Mouse (Mus musculus) heart, postnatal 0 days (tissue): ENCODE measurements around the gene Arhgap11a. TPM values are rescaled to one million over a fixed set of nuclear protein-coding genes. Genes with fewer than 3 reads are reported as not detected.

Experiments
- ATAC-seq: fragments of 200-750 bp; cut with Nextera tagmentation; 2 replicates; pipeline ENCODE4 v1.8.0; 2017; ENCODE audit warnings: low read depth, moderate number of reproducible peaks, moderate library complexity; ENCODE audit not compliant: insufficient read depth
- DNase-seq: peaks from one replicate; pipeline ENCODE4 v3.0.0-alpha.2; 2016; ENCODE audit warnings: low spot score
- H3K27ac ChIP-seq: fragments of 300-500 bp; sonication (generic); 2 replicates; pipeline ENCODE4 v1.5.1; 2014; ENCODE audit warnings: low read depth, mild to moderate bottlenecking
- H3K27me3 ChIP-seq: fragments of 300-500 bp; sonication (generic); 2 replicates; pipeline ENCODE4 v1.6.1; 2014; ENCODE audit warnings: low read length, mixed read lengths; ENCODE audit not compliant: control insufficient read depth, insufficient read depth
- H3K36me3 ChIP-seq: fragments of 300-500 bp; sonication (generic); replicated peaks from 2 replicates; pipeline ENCODE4 v1.6.1; 2014; ENCODE audit warnings: low read length, mixed read lengths; ENCODE audit not compliant: control insufficient read depth, insufficient read depth
- H3K4me1 ChIP-seq: fragments of 300-500 bp; sonication (generic); 2 replicates; pipeline ENCODE4 v1.6.1; 2014; ENCODE audit warnings: antibody characterized with exemption; ENCODE audit not compliant: control insufficient read depth, insufficient read depth
- H3K4me2 ChIP-seq: fragments of 300-500 bp; sonication (generic); 2 replicates; pipeline ENCODE4 v1.6.1; 2014; ENCODE audit warnings: low read depth, mild to moderate bottlenecking, low read length, moderate library complexity
- H3K4me3 ChIP-seq: fragments of 300-500 bp; sonication (generic); 2 replicates; pipeline ENCODE4 v1.5.1; 2014; ENCODE audit warnings: low read depth, low read length
- H3K9ac ChIP-seq: fragments of 300-500 bp; sonication (generic); replicated peaks from 2 replicates; pipeline ENCODE4 v1.6.1; 2014; ENCODE audit warnings: low read depth, low read length, mixed read lengths
- H3K9me3 ChIP-seq: fragments of 300-500 bp; sonication (generic); replicated peaks from 2 replicates; pipeline ENCODE4 v1.6.1; 2016; ENCODE audit warnings: low read length; ENCODE audit not compliant: control insufficient read depth
- CTCF ChIP-seq: IDR thresholded peaks from 2 replicates; pipeline ENCODE4 v1.5.1; 2016; ENCODE audit warnings: antibody characterized with exemption, control low read depth, low read depth
- EP300 ChIP-seq: IDR thresholded peaks from 2 replicates; pipeline ENCODE4 v1.6.1; 2016; ENCODE audit warnings: antibody characterized with exemption, low read depth
- WGBS: fragments of 180-500 bp; shearing (Covaris S2); extraction: QIAGEN DNeasy Blood & Tissue Kit; methylation state at CpG from one replicate; pipeline ENCODE4 v1.1.7; 2014; 5-methylcytosine and 5-hydroxymethylcytosine counted together
- polyA plus RNA-seq: library from polyadenylated mRNA; unstranded; fragments of >200 nt; fragmentation: Nextera tagmentation; extraction: Ambion mirVana; gene quantifications from 2 replicates; pipeline ENCODE4 v1.2.1, GENCODE M21; 2015
- total RNA-seq: library from RNA; depleted of rRNA; stranded (reverse); fragments of >200 nt; gene quantifications from 2 replicates; pipeline ENCODE4 v1.2.3, GENCODE M21; 2014; ENCODE audit warnings: low replicate concordance; rRNA removed

Arhgap11a gene
- total and polyA plus RNA-seq, 2 experiments from 2014 or later, result 3.3 to 7.9 TPM

DNA sequence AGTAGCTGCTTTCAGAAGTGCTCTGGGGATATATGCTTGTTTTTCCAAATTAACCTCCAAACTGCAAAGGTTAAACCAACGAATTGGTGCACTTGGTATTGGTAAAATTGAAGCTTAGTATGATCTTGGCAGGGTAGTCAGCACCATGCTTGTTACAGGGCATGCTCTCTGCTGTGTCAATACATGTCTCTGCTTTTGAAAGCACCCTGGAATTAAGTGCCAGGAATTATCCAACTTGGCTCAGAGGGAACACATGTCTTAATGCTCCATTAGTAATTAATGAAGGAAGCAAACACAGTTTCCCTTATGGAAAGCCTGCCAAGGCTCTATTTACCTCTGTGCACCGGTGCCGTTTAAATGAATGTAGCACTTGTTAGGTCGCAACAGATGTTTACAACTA, 53.3 kb downstream of the Arhgap11a start:
- Histone ChIP-seq H3K9ac (no peak overlapping the region), H3K4me2 (no peak overlapping the region), H3K36me3 (no peaks in the 10 kb centered on the region), H3K9me3 (no peaks in the 10 kb centered on the region), H3K4me1 (no peaks in the 10 kb centered on the region), H3K4me3 (no peak overlapping the region), H3K27ac (no peak overlapping the region), H3K27me3 (no peaks in the 10 kb centered on the region)
- no peak for TF ChIP-seq CTCF
- ATAC-seq (no peak), DNase-seq (no peak)
- 80% methylated on average over 4 of the region's 4 CpGs for WGBS

DNA sequence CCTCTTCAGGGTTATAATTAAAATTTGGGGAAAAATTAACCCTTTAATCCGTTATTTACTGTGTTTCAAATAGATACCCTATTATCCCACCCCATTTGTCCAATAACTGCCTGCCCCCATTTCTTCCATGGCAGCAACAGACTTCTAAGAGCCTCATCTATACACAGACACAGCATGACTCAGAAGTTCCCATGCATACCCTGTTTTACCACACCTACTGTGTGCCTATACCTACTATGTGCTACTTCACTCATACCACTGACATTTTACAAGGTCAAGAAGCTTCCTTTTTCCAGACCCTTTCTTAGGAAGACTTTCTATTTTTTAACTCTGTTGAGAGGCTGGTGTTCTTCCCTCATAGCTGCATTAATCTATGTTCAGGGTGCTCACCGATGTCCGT, 54.9 kb downstream of the Arhgap11a start:
- H3K4me2 ChIP-seq, result no peak overlapping the region
- H3K4me1 ChIP-seq, result no peaks in the 10 kb centered on the region
- no peaks in the 10 kb centered on the region for H3K27me3 ChIP-seq
- no peaks in the 10 kb centered on the region for H3K36me3 ChIP-seq
- no peaks in the 10 kb centered on the region for H3K9me3 ChIP-seq
- no peak for ATAC-seq
- no peak for DNase-seq
- no peak overlapping the region for H3K9ac ChIP-seq
- TF ChIP-seq EP300 (no peak), CTCF (no peak)
- WGBS, result 76% methylated on average over 3 of the region's 3 CpGs
- H3K27ac ChIP-seq, result no peak overlapping the region
- no peak overlapping the region for H3K4me3 ChIP-seq

DNA sequence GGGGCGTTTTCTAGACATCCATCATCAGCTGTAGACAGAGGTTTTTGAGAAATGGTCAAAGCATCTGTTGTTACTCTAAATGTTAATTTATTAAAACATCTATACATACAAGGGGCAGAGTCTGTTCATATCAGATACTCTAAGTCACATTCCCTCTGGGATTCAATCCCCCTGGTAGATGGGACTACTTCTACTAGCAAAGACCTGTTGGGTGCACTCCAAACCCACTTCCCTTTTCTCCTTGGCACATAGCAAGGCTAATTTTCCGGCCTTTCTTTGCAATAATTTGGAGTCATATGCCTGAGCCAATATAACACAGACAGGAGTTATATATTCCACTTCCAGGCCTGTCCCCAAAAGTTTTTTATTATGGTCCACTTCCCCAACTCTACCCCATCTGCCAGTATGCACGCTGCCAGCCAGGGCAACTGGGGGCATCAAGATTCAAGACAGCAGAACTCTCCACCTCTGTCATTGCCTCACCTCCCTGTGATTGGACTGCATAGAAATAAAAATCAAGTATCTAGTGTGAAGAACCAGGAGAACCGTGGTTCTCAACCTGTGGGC, 59.6 kb downstream of the Arhgap11a start:
- no peaks in the 10 kb centered on the region for H3K36me3 ChIP-seq
- H3K27me3 ChIP-seq, result no peaks in the 10 kb centered on the region
- no peaks in the 10 kb centered on the region for H3K9me3 ChIP-seq
- ATAC-seq, result no peak
- DNase-seq, result no peak
- TF ChIP-seq CTCF, result no peak
- no peak for TF ChIP-seq EP300
- H3K27ac ChIP-seq, result no peak overlapping the region
- H3K4me2 ChIP-seq, result no peak overlapping the region
- 80% methylated on average over 4 of the region's 4 CpGs for WGBS
- H3K4me3 ChIP-seq, result no peak overlapping the region
- no peak overlapping the region for H3K9ac ChIP-seq
- H3K4me1 ChIP-seq, result no peaks in the 10 kb centered on the region

DNA sequence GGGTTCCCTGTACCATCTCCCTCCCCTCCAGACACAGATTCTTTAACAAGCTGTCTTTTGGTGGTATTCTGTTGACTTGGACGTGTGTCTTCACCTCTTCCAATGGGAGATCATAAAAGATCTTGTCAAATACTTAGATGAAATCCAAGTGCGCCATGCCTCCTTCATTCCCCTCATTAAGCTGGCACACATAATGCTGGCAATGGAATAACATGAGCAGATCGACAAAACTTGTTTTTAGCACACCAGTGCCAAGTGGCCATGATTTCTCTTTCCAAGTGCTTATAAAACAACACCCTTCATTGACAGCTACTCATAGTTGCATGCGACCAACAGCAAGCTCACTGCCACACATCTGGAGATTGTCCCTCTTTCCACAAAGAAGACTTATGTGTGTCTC, 60.6 kb downstream of the Arhgap11a start:
- H3K4me2 ChIP-seq, result no peak overlapping the region
- TF ChIP-seq EP300 (no peak), CTCF (no peak)
- no peak overlapping the region for H3K4me3 ChIP-seq
- H3K9ac ChIP-seq, result no peak overlapping the region
- H3K27ac ChIP-seq, result no peak overlapping the region
- ATAC-seq (no peak), DNase-seq (no peak)
- H3K4me1 ChIP-seq, result no peaks in the 10 kb centered on the region
- H3K27me3 ChIP-seq, result no peaks in the 10 kb centered on the region
- no peaks in the 10 kb centered on the region for H3K9me3 ChIP-seq
- H3K36me3 ChIP-seq, result no peaks in the 10 kb centered on the region
- WGBS, result 70% methylated on average over 4 of the region's 4 CpGs

- no peak overlapping the region for H3K4me2 ChIP-seq
- no peaks in the 10 kb centered on the region for H3K4me1 ChIP-seq
- H3K9ac ChIP-seq, result no peak overlapping the region
- WGBS, result 49% methylated on average over 3 of the region's 3 CpGs
- DNase-seq, result no peak
- H3K27me3 ChIP-seq, result no peaks in the 10 kb centered on the region
- H3K27ac ChIP-seq, result no peak overlapping the region
- TF ChIP-seq CTCF (no peak), EP300 (no peak)
- no peaks in the 10 kb centered on the region for H3K36me3 ChIP-seq
- no peak overlapping the region for H3K4me3 ChIP-seq
- H3K9me3 ChIP-seq, result no peaks in the 10 kb centered on the region
- no peak for ATAC-seq
Observed at GRCm38 (mm10) chr2:113784851-113785250, 63.6 kb downstream of the Arhgap11a start.

DNA sequence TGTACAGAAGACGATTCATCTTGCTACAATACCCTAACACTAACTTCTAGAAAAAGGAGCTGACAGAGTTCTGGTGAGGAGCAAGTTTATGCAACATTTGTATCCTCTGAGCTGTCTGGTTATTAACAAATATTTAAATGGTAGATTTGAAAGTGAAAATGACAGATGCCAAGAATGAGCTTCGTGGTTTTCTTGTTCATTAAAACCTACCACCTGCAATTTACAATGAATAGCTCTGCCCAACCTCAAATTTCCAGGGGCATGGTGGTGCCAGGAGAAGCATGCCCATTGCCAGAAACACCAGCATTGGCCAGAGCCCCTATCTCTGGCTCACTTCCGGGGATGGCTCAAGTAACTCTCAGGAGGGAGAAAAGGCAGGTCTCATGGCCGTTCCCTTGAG, 66.9 kb downstream of the Arhgap11a start:
- no peak overlapping the region for H3K27ac ChIP-seq
- no peak for ATAC-seq
- no peak overlapping the region for H3K9ac ChIP-seq
- H3K4me2 ChIP-seq, result no peak overlapping the region
- WGBS, result 60% methylated on average over 4 of the region's 4 CpGs
- H3K4me1 ChIP-seq, result no peaks in the 10 kb centered on the region
- TF ChIP-seq CTCF (no peak), EP300 (no peak)
- no peak overlapping the region for H3K4me3 ChIP-seq
- H3K36me3 ChIP-seq, result no peaks in the 10 kb centered on the region
- H3K9me3 ChIP-seq, result no peaks in the 10 kb centered on the region
- no peak for DNase-seq
- no peaks in the 10 kb centered on the region for H3K27me3 ChIP-seq

Other genes starting within 250 kb of the Arhgap11a start
- 0.35 TPM in 1 of 2 replicates, not detected in the other for gene Grem1, start 90.0 kb downstream of the Arhgap11a start, total RNA-seq
- not detected in 2 replicates for gene Grem1, start 90.0 kb downstream of the Arhgap11a start, polyA plus RNA-seq
- 3.4 and 5.0 TPM in 2 replicates for gene Scg5, start 19.5 kb downstream of the Arhgap11a start, total RNA-seq
- 1.1 and 1.2 TPM in 2 replicates for gene Scg5, start 19.5 kb downstream of the Arhgap11a start, polyA plus RNA-seq
- gene Gjd2, start 165.0 kb upstream of the Arhgap11a start, total RNA-seq, result 0.12 TPM in 1 of 2 replicates, not detected in the other
- not detected in 2 replicates for gene Gjd2, start 165.0 kb upstream of the Arhgap11a start, polyA plus RNA-seq
- gene Actc1, start 204.9 kb upstream of the Arhgap11a start, total RNA-seq, result 20,690 and 21,635 TPM in 2 replicates
- 18,379 and 21,577 TPM in 2 replicates for gene Actc1, start 204.9 kb upstream of the Arhgap11a start, polyA plus RNA-seq